Mouse (Mus musculus) testis, adult 2 months (tissue): ENCODE results near the gene Pacs1.

Experiments used
- CTCF ChIP-seq: fragments of 200-500 bp; IDR thresholded peaks from 2 replicates; pipeline ENCODE4 v1.5.1; 2012; ENCODE audit warnings: low read depth, mild to moderate bottlenecking, inconsistent platforms, low read length, moderate library complexity; ENCODE audit not compliant: control insufficient read depth, insufficient read depth, insufficient replicate concordance
- POLR2A ChIP-seq: fragments of 200-500 bp; IDR thresholded peaks from 2 replicates; pipeline ENCODE4 v1.6.1; 2012; ENCODE audit warnings: low read depth, mild to moderate bottlenecking, inconsistent platforms, low read length, moderate library complexity; ENCODE audit not compliant: control insufficient read depth

DNA sequence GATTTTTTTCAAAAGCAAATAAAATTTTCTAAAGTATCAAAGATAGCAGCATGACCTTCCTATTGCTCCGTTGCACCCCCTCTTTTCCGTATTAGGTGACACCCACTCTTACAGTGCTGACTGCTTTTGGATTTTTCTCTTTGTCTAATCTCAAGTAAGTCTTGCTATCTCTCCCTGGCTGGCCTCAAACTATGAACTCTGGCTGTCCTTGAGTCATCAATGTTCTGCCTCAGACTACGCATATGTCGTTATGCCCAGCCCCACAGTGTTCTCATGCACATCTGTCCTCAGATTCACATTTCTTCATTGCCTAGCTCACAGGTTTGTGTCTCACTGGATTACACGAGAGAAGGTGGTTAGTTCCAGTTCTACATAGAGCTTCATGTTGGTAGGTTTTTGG, 3.5 kb downstream of the Pacs1 start:
- TF ChIP-seq POLR2A (no peak), CTCF (no peak)
